In the genomic region with DNA sequence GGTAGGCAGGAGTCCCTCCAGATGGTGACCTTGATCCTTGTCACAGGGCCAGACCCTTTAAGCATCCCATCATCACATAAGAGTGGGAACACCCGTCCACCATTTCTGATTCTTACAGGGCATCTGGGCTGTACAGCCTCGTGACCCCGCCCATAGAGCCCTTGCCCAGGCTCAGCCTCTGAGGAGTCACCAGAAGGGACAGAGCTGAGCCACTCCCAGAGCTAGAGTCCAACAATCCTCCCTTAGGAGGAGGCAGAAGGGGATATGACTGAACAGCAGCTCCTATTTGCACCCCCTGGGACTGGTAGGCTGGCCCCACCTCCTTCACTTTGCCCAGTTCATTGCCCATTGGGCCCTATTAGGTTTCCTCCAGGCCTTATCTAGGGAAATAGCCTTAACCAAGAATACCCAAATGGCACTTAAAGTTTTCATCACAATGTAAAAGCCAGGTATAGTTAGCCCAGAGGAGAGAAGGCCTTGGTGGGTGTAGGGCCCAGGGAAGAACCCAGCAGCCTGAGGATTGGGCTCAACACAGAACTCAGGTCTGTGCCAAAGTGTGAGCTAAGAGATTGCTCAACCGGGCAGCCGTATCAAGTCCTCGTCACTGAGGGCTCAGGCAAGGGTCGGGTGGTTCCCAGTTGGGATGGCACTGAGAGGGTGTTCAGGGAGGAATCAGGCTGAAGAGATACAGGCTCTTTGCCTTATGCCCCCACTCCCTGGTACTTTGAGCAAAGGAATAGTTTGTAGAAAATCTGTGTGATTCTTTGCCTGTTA, we compare ENCODE assay signal across 33 mouse cellular contexts. TPM values are rescaled to one million over a fixed set of nuclear protein-coding genes. Genes with fewer than 3 reads are reported as not detected.
DNase-seq lines count a peak whose midpoint lies in the region; ATAC-seq and TF ChIP-seq lines count a peak whose summit lies in the region.
"Had no signal": no experiment of that assay in that cellular context is flagged by ENCODE, and none has a peak within 500 bp of the region (broad histone marks: within the 10 kb centered on the region; RNA-seq: fewer than 3 reads in every experiment).

No protein-coding gene starts in this region.

- no peaks in the 10 kb centered on the region for H3K4me1 ChIP-seq in liver, adult 2 months (ENCODE audit: control insufficient read depth, insufficient read depth, low read length)
- H3K4me1 ChIP-seq in liver, embryonic 11.5 days (replicated peaks; ENCODE audit: control insufficient read depth, insufficient read depth, low read length) = no peaks in the 10 kb centered on the region
- H3K4me1 ChIP-seq in brown adipose tissue, adult 24 weeks (ENCODE audit: control insufficient read depth, insufficient read depth, insufficient read length, low read length) = peaks cover 16% of the 10 kb centered on the region; the same call in 1 of the 2 replicates
- H3K4me1 ChIP-seq: liver, embryonic 12.5 days had no signal

- WGBS in liver, adult 2 months = 47% methylated on average over 7 of the region's 7 CpGs
- 73% methylated on average over 7 of the region's 7 CpGs for WGBS in liver, embryonic 11.5 days

- no peaks in the 10 kb centered on the region for H3K79me2 ChIP-seq in liver, adult 2 months (ENCODE audit: control insufficient read depth, insufficient read depth, low read length)

- no peak overlapping the region for H3K4me2 ChIP-seq in liver, embryonic 11.5 days
- H3K4me2 ChIP-seq: liver, embryonic 12.5 days had no signal

- no peak overlapping the region for H3K9ac ChIP-seq in liver, adult 2 months (ENCODE audit: low read depth, low read length)
- H3K9ac ChIP-seq in liver, embryonic 11.5 days (ENCODE audit: low read depth, low read length) = no peak overlapping the region
- H3K9ac ChIP-seq: hindbrain, embryonic 14.5 days; liver, embryonic 12.5 days; neural tube, embryonic 13.5 days had no signal

- no peak overlapping the region for H3K4me3 ChIP-seq in liver, adult 2 months (ENCODE audit: insufficient read depth, low read depth, low read length)
- H3K4me3 ChIP-seq in liver, embryonic 11.5 days (ENCODE audit: low read depth, low read length) = no peak overlapping the region
- H3K4me3 ChIP-seq in brown adipose tissue, adult 24 weeks (ENCODE audit: insufficient read depth, low read depth, low read length) = no peak overlapping the region
- H3K4me3 ChIP-seq: liver, embryonic 12.5 days; neural tube, embryonic 13.5 days had no signal

- no peak for TF ChIP-seq CTCF in liver, adult 2 months (IDR thresholded peaks at IDR 0.05; ENCODE audit: low read depth, low read length)

- DNase-seq in adrenal gland, postnatal 10 days = peak; percentile 42
- no peak for DNase-seq in adrenal gland, postnatal 4 days (ENCODE audit: low spot score in 2 of 2)
- peak; percentile 53 to 61 for DNase-seq in heart, adult 18-20 months
- DNase-seq in heart, postnatal 4 days = no peak
- peak; percentile 66 for DNase-seq in liver, adult 2 months (ENCODE audit: extremely low read depth, low read depth, low spot score)
- no peak for DNase-seq in liver, embryonic 11.5 days (ENCODE audit: low spot score)
- DNase-seq in cerebellum, postnatal 25 days = no peak
- DNase-seq: adrenal gland, adult 8-10 months; cerebellum, adult 9-10 months; kidney, adult 9 months; kidney, postnatal 14 days; lung, adult 2 months; retina, postnatal 1 day; thymus, postnatal 14 days had no signal

- no peaks in the 10 kb centered on the region for H3K9me3 ChIP-seq in liver, embryonic 11.5 days (ENCODE audit: control insufficient read depth, low read length)
- H3K9me3 ChIP-seq: forebrain, embryonic 10.5 days; liver, embryonic 12.5 days; midbrain, embryonic 10.5 days; neural tube, embryonic 13.5 days had no signal

- ATAC-seq in liver, embryonic 11.5 days (replicated peaks; ENCODE audit: low FRiP score) = no peak
- ATAC-seq: forebrain, embryonic 16.5 days; inflammation-experienced regulatory T-cells, adult 6 months; liver, embryonic 12.5 days; midbrain, embryonic 16.5 days had no signal

- H3K36me3 ChIP-seq in liver, adult 2 months (ENCODE audit: control insufficient read depth, insufficient read depth, low read length) = no peaks in the 10 kb centered on the region
- H3K36me3 ChIP-seq in liver, embryonic 11.5 days (ENCODE audit: control insufficient read depth, insufficient read depth, low read length) = no peaks in the 10 kb centered on the region
- H3K36me3 ChIP-seq: forebrain, embryonic 10.5 days; liver, embryonic 12.5 days; midbrain, embryonic 10.5 days; neural tube, embryonic 13.5 days had no signal

- no peak for TF ChIP-seq POLR2A in liver, adult 2 months (IDR thresholded peaks at IDR 0.05; ENCODE audit: extremely low read depth, insufficient read depth, low read length)

- no peaks in the 10 kb centered on the region for H3K27me3 ChIP-seq in liver, adult 2 months (ENCODE audit: control insufficient read depth, insufficient read depth, low read length)
- peaks cover 13% of the 10 kb centered on the region for H3K27me3 ChIP-seq in liver, embryonic 11.5 days (replicated peaks; ENCODE audit: control insufficient read depth, insufficient read depth, low read length)

- H3K27ac ChIP-seq in liver, adult 2 months (replicated peaks; ENCODE audit: insufficient read depth, low read depth, low read length) = no peak overlapping the region
- H3K27ac ChIP-seq in liver, embryonic 11.5 days (ENCODE audit: low read depth, low read length) = no peak overlapping the region
- H3K27ac ChIP-seq in brown adipose tissue, adult 24 weeks (replicated peaks; ENCODE audit: low read depth, low read length) = peak overlapping the region; percentile 36
- H3K27ac ChIP-seq: hindbrain, embryonic 14.5 days; liver, embryonic 12.5 days; midbrain, embryonic 10.5 days; neural tube, embryonic 13.5 days had no signal

RNA-seq across cellular contexts. Expression of a gene that starts 3.3 kb away (rescaled TPM):
- 1 to 10 TPM; 1.1 to 4.1 TPM for total RNA-seq in adrenal gland, postnatal 10 days (2021)
- total RNA-seq in adrenal gland, postnatal 4 days (2021) = 1 to 10 TPM; 1.3 to 1.5 TPM
- under 1 TPM in 1 of 2 experiments, not detected in 1; 0.69 TPM for total RNA-seq in heart, adult 18-20 months (2021)
- under 1 TPM; 0.36 to 0.59 TPM for total RNA-seq in heart, postnatal 4 days (2021)
- not detected in 2 replicates for total RNA-seq in liver, adult 2 months (2014; rRNA removed)
- not detected in 2 replicates for polyA plus RNA-seq in liver, adult 2 months (2012; rRNA removed)
- not detected in 2 replicates for polyA plus RNA-seq in liver, embryonic 11.5 days (2014; fragmentation: Nextera tagmentation; extraction: Ambion mirVana)
- 4.0 TPM in 1 of 2 replicates, not detected in the other for polyA plus RNA-seq in brown adipose tissue, adult 24 weeks (2012; ENCODE audit: insufficient read depth, insufficient read length, missing spikeins)
- total RNA-seq: common myeloid progenitor, adult 5-6 weeks; granulocyte monocyte progenitor cell, adult 5-6 weeks; layer of hippocampus, adult 18-20 months; layer of hippocampus, postnatal 14 days; left cerebral cortex, postnatal 10 days had no signal
- polyA plus RNA-seq: brain, embryonic 14.5 days; forebrain, embryonic 10.5 days; forebrain, embryonic 16.5 days; hindbrain, embryonic 14.5 days; inflammation-experienced regulatory T-cells, adult 6 months; limb, embryonic 11.5 days; liver, embryonic 12.5 days; midbrain, embryonic 10.5 days; midbrain, embryonic 16.5 days; neural tube, embryonic 13.5 days; stomach, embryonic 14.5 days had no signal

RNA-seq across cellular contexts. Expression of a gene that starts 7.2 kb away (rescaled TPM):
- total RNA-seq in adrenal gland, postnatal 10 days (2021) = not detected
- not detected for total RNA-seq in adrenal gland, postnatal 4 days (2021)
- total RNA-seq in heart, adult 18-20 months (2021) = not detected
- total RNA-seq in heart, postnatal 4 days (2021) = not detected
- total RNA-seq in liver, adult 2 months (2014; rRNA removed) = not detected in 2 replicates
- polyA plus RNA-seq in liver, adult 2 months (2012; rRNA removed) = not detected in 2 replicates
- polyA plus RNA-seq in liver, embryonic 11.5 days (2014; fragmentation: Nextera tagmentation; extraction: Ambion mirVana) = not detected in 2 replicates
- polyA plus RNA-seq in brown adipose tissue, adult 24 weeks (2012; ENCODE audit: insufficient read depth, insufficient read length, missing spikeins) = not detected in 2 replicates
- total RNA-seq: adrenal gland, adult 8-10 months; common myeloid progenitor, adult 5-6 weeks; granulocyte monocyte progenitor cell, adult 5-6 weeks; heart, postnatal 14 days; layer of hippocampus, adult 18-20 months; layer of hippocampus, postnatal 14 days; left cerebral cortex, postnatal 10 days had no signal
- polyA plus RNA-seq: brain, embryonic 14.5 days; forebrain, embryonic 10.5 days; forebrain, embryonic 16.5 days; hindbrain, embryonic 14.5 days; inflammation-experienced regulatory T-cells, adult 6 months; limb, embryonic 11.5 days; liver, embryonic 12.5 days; lung, adult 2 months; midbrain, embryonic 10.5 days; midbrain, embryonic 16.5 days; myocyte; neural tube, embryonic 13.5 days; stomach, embryonic 14.5 days had no signal

RNA-seq across cellular contexts. Expression of a gene that starts 17.7 kb away (rescaled TPM):
- 10 to 100 TPM in 1 of 2 experiments, 1 to 10 TPM in 1; 9.8 to 15.0 TPM for total RNA-seq in adrenal gland, postnatal 10 days (2021)
- 10 to 100 TPM; 31.0 to 32.6 TPM for total RNA-seq in adrenal gland, postnatal 4 days (2021)
- 10 to 100 TPM; 31.6 to 41.3 TPM for total RNA-seq in heart, adult 18-20 months (2021)
- total RNA-seq in heart, postnatal 4 days (2021) = 1 to 10 TPM; 7.9 to 8.6 TPM
- 0.13 TPM in 1 of 2 replicates, not detected in the other for total RNA-seq in liver, adult 2 months (2014; rRNA removed)
- polyA plus RNA-seq in liver, adult 2 months (2012; rRNA removed) = not detected in 2 replicates
- polyA plus RNA-seq in liver, embryonic 11.5 days (2014; fragmentation: Nextera tagmentation; extraction: Ambion mirVana) = 0.16 TPM in 1 of 2 replicates, not detected in the other
- polyA plus RNA-seq in brown adipose tissue, adult 24 weeks (2012; ENCODE audit: insufficient read depth, insufficient read length, missing spikeins) = 1.5 TPM in 1 of 2 replicates, not detected in the other
- total RNA-seq: common myeloid progenitor, adult 5-6 weeks; granulocyte monocyte progenitor cell, adult 5-6 weeks had no signal
- polyA plus RNA-seq: inflammation-experienced regulatory T-cells, adult 6 months; liver, embryonic 12.5 days had no signal

RNA-seq across cellular contexts. Expression of a gene that starts 32.7 kb away (rescaled TPM):
- 1 to 10 TPM; 7.1 to 8.2 TPM for total RNA-seq in adrenal gland, postnatal 10 days (2021)
- total RNA-seq in adrenal gland, postnatal 4 days (2021) = 10 to 100 TPM in 1 of 2 experiments, 1 to 10 TPM in 1; 9.1 to 10.1 TPM
- total RNA-seq in heart, adult 18-20 months (2021) = 10 to 100 TPM in 1 of 2 experiments, 1 to 10 TPM in 1; 9.6 to 11.5 TPM
- 1 to 10 TPM; 7.5 to 9.3 TPM for total RNA-seq in heart, postnatal 4 days (2021)
- 4.1 and 5.6 TPM in 2 replicates for total RNA-seq in liver, adult 2 months (2014; rRNA removed)
- 4.1 and 5.1 TPM in 2 replicates for polyA plus RNA-seq in liver, adult 2 months (2012; rRNA removed)
- 3.0 and 3.8 TPM in 2 replicates for polyA plus RNA-seq in liver, embryonic 11.5 days (2014; fragmentation: Nextera tagmentation; extraction: Ambion mirVana)
- polyA plus RNA-seq in brown adipose tissue, adult 24 weeks (2012; ENCODE audit: insufficient read depth, insufficient read length, missing spikeins) = 4.5 and 5.2 TPM in 2 replicates

Comparison
In these comparisons a context has a peak if more than half of its experiments do, and no peak if none do; other contexts are left out.
1. DNase-seq: peak in adrenal gland, postnatal 10 days (single experiment), heart, adult 18-20 months (2 of 2) and liver, adult 2 months (single experiment); none in adrenal gland, postnatal 4 days (0 of 2), heart, postnatal 4 days (single experiment), liver, embryonic 11.5 days (single experiment) and cerebellum, postnatal 25 days (0 of 2).